Mouse (Mus musculus): ENCODE measurements around the gene Cdhr5.

GRCm38 (mm10) chr7:141222126-141222467, 54.5 kb downstream of the Cdhr5 start:
- TF ChIP-seq POLR2A (IDR thresholded peaks at IDR 0.05; ENCODE audit: extremely low read depth, insufficient read depth, low read length) (no peak), CTCF (IDR thresholded peaks at IDR 0.05; ENCODE audit: low read depth, low read length) (no peak)

Data from liver, adult 2 months (tissue).